Mouse (Mus musculus): ENCODE results near the gene E130308A19Rik. TPM values are rescaled to one million over a fixed set of nuclear protein-coding genes. Genes with fewer than 3 reads are reported as not detected.

Gene E130308A19Rik
- total and polyA plus RNA-seq, 3 experiments: 2.4 to 3.4 (median 3.1) TPM

- TF ChIP-seq USF2 (conservative IDR thresholded peaks at IDR 0.05; ENCODE audit: low read depth, low read length) (no peak), MAFK (IDR thresholded peaks at IDR 0.05; ENCODE audit: insufficient replicate concordance, low read length) (no peak), ELF1 (IDR thresholded peaks at IDR 0.05; ENCODE audit: low read depth, low read length) (no peak), EP300 (IDR thresholded peaks at IDR 0.05; ENCODE audit: low read length) (no peak), ETS1 (conservative IDR thresholded peaks at IDR 0.05; ENCODE audit: low read depth, low read length) (no peak), BHLHE40 (IDR thresholded peaks at IDR 0.05; ENCODE audit: low read depth, low read length) (no peak), TBP (conservative IDR thresholded peaks at IDR 0.05; ENCODE audit: low read depth, low read length) (no peak), POLR2A (IDR thresholded peaks at IDR 0.05; ENCODE audit: low read depth, low read length) (no peak), CHD2 (IDR thresholded peaks at IDR 0.05; ENCODE audit: low read length) (no peak), NRF1 (IDR thresholded peaks at IDR 0.05; ENCODE audit: low read depth, low read length) (no peak), MAZ (IDR thresholded peaks at IDR 0.05; ENCODE audit: low read depth, low read length) (no peak)
- no peak for DNase-seq (ENCODE audit: extremely low read depth)
- Histone ChIP-seq H3K9ac (ENCODE audit: insufficient read depth, low read depth) (no peak overlapping the region), H3K27ac (ENCODE audit: insufficient read depth, low read depth) (no peak overlapping the region), H3K4me3 (replicated peaks in 1 of 3; ENCODE audit: low read depth in 2 of 3, low read length in 2 of 3, poor library complexity in 1 of 3) (no peak overlapping the region), H3K79me2 (replicated peaks; ENCODE audit: control insufficient read depth, extremely low read depth, insufficient read depth, poor library complexity, severe bottlenecking) (no peaks in the 10 kb centered on the region), H3K27me3 (replicated peaks) (no peaks in the 10 kb centered on the region), H3K36me3 (replicated peaks in 1 of 2; ENCODE audit: control insufficient read depth in 1 of 2, insufficient read depth in 1 of 2, low read length in 1 of 2) (no peaks in the 10 kb centered on the region), H3K4me1 (ENCODE audit: control insufficient read depth in 1 of 2, insufficient read depth in 2 of 2) (peaks cover 4 to 23% of the 10 kb centered on the region in 2 experiments; a peak in 2 of 4 replicates), H3K9me3 (replicated peaks; ENCODE audit: low read length) (no peaks in the 10 kb centered on the region), H3K4me2 (ENCODE audit: insufficient read depth, low read depth, poor library complexity, severe bottlenecking) (no peak overlapping the region)
- in situ Hi-C loops (cut with MboI; ENCODE audit: low pct_ligation_motif_present, low pct_unique_long_range_greater_than_20kb, low sequenced_read_pairs): no loop called here
- dilution Hi-C loops (cut with MboI; ENCODE audit: extremely low pct_ligation_motif_present, extremely low pct_unique_long_range_greater_than_20kb, low sequenced_read_pairs): no loop called here
Measured at GRCm38 (mm10) chr4:59628255-59628654, 2.2 kb downstream of the E130308A19Rik start.

- Histone ChIP-seq H3K4me2 (ENCODE audit: insufficient read depth, low read depth, poor library complexity, severe bottlenecking) (peak overlapping the region; percentile 78), H3K9ac (ENCODE audit: insufficient read depth, low read depth) (no peak overlapping the region), H3K79me2 (replicated peaks; ENCODE audit: control insufficient read depth, extremely low read depth, insufficient read depth, poor library complexity, severe bottlenecking) (no peaks in the 10 kb centered on the region), H3K4me1 (ENCODE audit: control insufficient read depth in 1 of 2, insufficient read depth in 2 of 2) (peaks cover 4 to 23% of the 10 kb centered on the region in 2 experiments; a peak in 2 of 4 replicates), H3K4me3 (replicated peaks in 1 of 3; ENCODE audit: low read depth in 2 of 3, low read length in 2 of 3, poor library complexity in 1 of 3) (no peak overlapping the region), H3K27me3 (replicated peaks) (no peaks in the 10 kb centered on the region), H3K9me3 (replicated peaks; ENCODE audit: low read length) (no peaks in the 10 kb centered on the region), H3K27ac (ENCODE audit: insufficient read depth, low read depth) (no peak overlapping the region), H3K36me3 (replicated peaks in 1 of 2; ENCODE audit: control insufficient read depth in 1 of 2, insufficient read depth in 1 of 2, low read length in 1 of 2) (no peaks in the 10 kb centered on the region)
- DNase-seq (ENCODE audit: extremely low read depth): no peak
- TF ChIP-seq MYC (IDR thresholded peaks at IDR 0.05; ENCODE audit: low read depth, low read length) (no peak), UBTF (IDR thresholded peaks at IDR 0.05; ENCODE audit: low read depth, low read length) (no peak), USF1 (IDR thresholded peaks at IDR 0.05; ENCODE audit: low read depth, low read length) (no peak), BHLHE40 (IDR thresholded peaks at IDR 0.05; ENCODE audit: low read depth, low read length) (no peak), MAFK (IDR thresholded peaks at IDR 0.05; ENCODE audit: insufficient replicate concordance, low read length) (no peak)
- in situ Hi-C loops (cut with MboI; ENCODE audit: low pct_ligation_motif_present, low pct_unique_long_range_greater_than_20kb, low sequenced_read_pairs): no loop called here
- dilution Hi-C loops (cut with MboI; ENCODE audit: extremely low pct_ligation_motif_present, extremely low pct_unique_long_range_greater_than_20kb, low sequenced_read_pairs): no loop called here
Measured at GRCm38 (mm10) chr4:59629076-59629874, 3.3 kb downstream of the E130308A19Rik start.

All from CH12.LX (cell line).